Mouse (Mus musculus) neutrophil, adult 5-6 weeks (primary cell): ENCODE measurements around the gene Cnmd. TPM values are rescaled to one million over a fixed set of nuclear protein-coding genes. Genes with fewer than 3 reads are reported as not detected.

Experiments
- ATAC-seq: fragments of 151-379, 151-347 bp; 2 replicates; pipeline ENCODE4 v1.8.0; 2017; ENCODE audit warnings: mild to moderate bottlenecking, moderate TSS enrichment; ENCODE audit not compliant: insufficient number of reproducible peaks, poor library complexity, low FRiP score, severe bottlenecking; ENCODE audit errors: extremely low read depth
- total RNA-seq: library from RNA; stranded (forward); fragments of 200-1000 nt; gene quantifications from 2 replicates; pipeline ENCODE4 v1.2.3, GENCODE M21; 2017

Cnmd gene
- total RNA-seq, 1 experiment from 2014 or later = not detected

DNA sequence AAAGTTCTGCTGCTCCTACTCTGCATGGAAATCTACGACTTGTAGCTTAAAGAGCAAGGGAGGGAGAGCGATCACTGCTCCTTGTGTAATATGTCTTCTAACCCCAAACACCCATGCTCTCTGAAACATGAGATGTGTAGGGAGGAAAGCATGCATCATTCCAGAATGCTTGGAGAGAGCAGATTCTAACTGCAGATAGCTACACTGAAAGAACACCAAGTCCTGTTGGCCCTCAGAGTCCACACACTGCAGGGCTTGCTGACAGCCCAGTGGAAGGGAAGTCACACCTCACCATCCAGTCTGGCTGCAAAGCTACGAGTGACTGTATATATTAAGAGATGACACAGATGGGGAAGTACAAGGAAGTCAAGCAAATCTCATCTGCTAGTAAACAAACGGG, 9.3 kb downstream of the Cnmd start:
- ATAC-seq = no peak

DNA sequence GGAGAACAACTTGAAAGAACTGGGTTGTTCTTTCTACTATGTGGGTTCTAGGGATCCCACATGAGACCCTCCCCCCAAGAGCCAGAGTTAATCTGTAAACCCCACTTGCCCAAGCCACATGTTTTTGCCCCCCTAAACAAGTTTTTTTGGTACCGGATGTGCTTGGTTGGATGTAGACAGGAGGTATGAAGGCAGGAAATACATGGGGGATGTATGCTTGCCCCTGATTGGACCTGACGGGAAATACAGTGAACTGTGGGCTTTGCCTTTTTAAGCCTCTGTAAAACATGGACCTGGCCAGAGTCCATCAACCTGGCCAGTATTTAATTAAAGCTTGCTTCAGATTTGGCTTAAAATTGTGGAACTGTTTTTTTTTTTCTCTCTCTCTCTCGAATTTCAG, 12.3 kb downstream of the Cnmd start:
- no peak for ATAC-seq

DNA sequence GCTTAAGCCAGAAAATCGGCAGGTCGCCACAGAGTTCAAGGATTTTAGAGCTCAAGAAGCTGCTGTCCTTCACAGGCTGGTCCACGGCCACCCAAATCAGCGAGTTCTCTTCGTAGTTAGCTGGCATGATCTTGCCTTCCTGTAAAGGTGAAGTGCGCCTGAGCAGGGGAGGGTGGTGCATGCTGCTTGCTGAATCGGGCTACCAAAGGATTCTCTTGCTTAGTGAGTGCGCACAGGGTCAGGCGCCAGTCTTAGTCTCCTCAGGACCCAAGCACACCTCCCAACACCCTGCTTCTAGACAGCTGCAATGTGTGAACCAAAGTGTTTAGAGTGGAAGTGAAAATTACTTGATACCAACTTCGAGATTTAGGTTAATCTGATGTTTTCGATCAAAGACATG, 16.6 kb downstream of the Cnmd start:
- ATAC-seq = no peak

- no peak for ATAC-seq
Measured at GRCm38 (mm10) chr14:79642063-79642462, 19.9 kb downstream of the Cnmd start.

DNA sequence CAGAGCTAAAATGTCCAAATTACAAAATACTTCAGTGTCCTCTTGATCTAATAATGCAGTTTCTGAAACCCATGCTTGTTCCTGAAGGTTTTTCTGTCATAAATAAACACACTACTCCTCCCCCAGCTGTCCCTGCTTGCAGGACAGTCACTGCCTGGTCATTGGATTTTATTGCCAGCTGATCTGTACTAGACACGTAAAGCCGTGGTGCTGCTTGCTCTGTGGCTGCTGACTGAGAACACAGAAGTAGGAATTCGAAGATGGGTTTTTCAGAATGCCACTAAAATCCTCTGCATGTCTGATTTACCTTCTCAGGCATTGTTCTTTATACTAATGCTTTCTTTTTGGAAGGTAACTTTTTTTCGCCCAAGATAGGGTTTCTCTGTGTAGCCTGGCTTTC, 25.2 kb downstream of the Cnmd start:
- no peak for ATAC-seq

DNA sequence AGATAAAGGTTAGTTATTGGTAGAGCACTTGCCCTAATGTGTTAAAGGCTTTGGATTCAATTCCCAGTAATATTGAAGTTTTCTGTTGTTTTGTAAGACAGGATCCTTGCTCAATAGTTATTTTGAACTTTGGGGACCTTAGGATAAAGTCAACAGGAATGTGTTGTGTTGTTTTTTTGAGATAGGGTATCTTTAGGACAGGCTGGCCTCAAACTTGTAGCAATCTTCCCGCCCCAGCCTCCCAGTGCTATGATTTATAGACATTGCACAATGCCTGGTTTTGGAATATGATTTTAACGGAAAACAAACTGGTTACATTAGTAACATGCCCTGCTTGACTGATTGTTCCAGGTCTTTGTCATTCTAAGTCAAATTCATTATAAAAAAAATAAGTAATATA, 28.8 kb downstream of the Cnmd start:
- no peak for ATAC-seq

GRCm38 (mm10) chr14:79632330-79632729, 29.6 kb downstream of the Cnmd start:
- no peak for ATAC-seq

DNA sequence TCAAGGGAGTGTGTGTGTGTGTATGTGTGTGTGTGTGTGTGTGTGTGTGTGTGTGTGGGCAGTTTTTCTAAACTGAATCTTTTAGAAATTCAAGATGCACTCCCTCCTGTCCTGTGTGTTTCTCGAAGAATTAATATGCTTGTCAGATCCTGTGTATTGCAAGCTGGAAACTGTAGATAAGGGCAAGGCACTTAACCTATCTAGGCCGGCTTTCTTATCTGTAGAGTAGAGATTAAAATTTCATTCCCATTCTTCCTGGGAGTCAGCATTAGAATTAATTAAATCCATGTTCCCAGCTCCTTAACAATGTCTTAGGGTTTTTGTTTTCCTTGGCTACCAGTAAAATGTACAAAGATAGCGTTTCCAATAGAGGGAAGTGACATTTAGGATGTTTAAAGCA, 40.8 kb downstream of the Cnmd start:
- ATAC-seq = no peak

- ATAC-seq = no peak
Measured at GRCm38 (mm10) chr14:79619802-79620201, 42.2 kb downstream of the Cnmd start.

GRCm38 (mm10) chr14:79617121-79617828, 44.7 kb downstream of the Cnmd start:
- no peak for ATAC-seq

GRCm38 (mm10) chr14:79608286-79608685, 53.7 kb downstream of the Cnmd start:
- no peak for ATAC-seq

- no peak for ATAC-seq
Measured at GRCm38 (mm10) chr14:79607352-79607751, 54.6 kb downstream of the Cnmd start.

DNA sequence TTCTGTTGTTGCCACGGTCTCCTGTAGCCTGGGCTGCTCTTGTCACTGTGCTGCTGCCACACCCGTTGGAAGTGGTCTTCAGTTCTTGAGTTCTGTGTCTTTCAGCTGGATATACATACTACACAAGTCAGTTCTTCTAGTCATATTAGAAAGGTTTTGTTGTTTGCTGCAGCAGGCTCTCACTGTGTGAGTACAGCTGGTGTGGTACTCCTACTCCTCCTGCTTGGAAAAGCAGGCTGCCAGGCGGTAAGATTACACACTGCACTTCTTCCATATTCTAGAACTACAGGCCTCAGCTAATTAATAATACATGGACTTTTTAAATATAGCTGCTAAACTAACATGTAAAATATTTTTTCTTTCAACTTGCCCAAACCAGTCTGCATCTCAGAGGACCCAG, 55.1 kb downstream of the Cnmd start:
- ATAC-seq = no peak

- ATAC-seq = no peak
Measured at GRCm38 (mm10) chr14:79606392-79606791, 55.6 kb downstream of the Cnmd start.

GRCm38 (mm10) chr14:79605881-79606280, 56.1 kb downstream of the Cnmd start:
- no peak for ATAC-seq

DNA sequence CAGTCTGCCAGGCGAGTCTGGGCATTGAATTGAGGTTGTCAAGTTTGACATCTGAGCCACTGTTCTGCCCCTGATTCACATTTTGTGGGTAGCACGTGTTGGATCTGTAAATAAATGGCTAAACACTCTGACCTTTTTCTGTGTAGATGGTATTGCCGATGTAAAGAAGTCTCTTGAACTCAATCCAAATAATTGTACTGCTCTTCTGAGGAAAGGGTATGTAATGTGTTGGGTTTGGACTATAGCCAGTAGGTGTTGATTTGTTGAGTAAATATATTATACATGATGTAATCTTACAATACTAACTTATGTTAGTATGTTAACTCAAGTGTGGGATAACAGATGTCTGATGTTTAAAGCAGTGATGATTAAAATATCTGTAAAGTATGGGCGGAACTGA, 65.4 kb downstream of the Cnmd start:
- no peak for ATAC-seq

- ATAC-seq = no peak
Measured at GRCm38 (mm10) chr14:79594069-79594468, 67.9 kb downstream of the Cnmd start.

DNA sequence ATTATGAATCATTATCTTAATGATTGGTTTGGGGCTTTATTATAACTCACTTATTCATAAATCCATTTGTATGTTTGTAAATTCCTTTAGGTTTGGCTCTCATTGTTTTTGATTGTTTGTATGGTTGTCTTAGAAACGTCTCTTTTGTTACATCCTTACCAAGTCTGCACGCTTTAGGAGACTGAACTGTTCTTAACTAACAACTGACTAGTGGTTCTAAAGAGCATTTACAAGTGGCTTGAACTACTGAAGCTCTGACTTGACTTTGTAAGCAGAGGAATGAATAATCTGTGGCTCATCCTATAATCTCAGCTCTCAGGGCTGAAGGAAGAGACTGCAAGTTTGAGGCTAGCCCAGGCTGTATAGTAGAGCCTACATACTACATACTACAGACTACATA, 70.4 kb downstream of the Cnmd start:
- ATAC-seq = no peak

DNA sequence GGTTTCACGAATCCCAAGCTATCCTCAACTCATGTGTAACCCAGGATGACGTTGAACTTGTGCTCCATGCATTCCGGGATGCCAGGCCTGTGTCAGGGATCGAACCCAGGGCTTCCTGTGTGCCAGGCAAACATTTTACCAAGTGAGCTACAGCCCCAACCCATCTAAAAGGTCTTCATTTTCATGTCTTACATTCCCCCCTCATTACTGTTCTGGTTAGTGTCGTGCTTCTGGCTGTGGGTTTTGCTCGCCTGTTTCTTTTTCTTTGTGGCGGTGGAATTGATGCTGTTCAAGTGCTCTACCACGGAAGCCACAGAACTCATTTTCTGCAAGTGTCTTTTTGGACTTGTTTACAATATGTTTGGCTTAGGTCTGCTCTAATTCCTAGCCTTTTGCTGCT, 71.1 kb downstream of the Cnmd start:
- no peak for ATAC-seq

DNA sequence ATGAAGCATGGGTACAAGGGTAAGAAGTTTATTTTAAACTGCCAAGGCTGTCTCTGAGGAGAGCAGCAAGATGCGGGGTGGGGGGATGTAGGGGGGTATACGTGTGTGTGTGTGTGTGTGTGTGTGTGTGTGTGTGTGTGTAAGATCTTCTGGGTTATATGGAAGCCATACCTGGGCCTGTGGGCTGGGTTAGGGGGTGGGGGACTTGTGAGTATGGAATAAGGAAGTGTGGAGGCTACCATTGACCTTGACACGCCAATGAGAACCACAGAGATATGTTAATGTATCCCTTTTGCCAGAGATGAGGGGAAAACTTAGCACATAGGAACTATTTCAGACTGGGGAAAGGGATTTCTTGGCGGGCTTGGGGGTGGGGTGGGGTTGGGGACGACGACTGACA, 72.6 kb downstream of the Cnmd start:
- ATAC-seq = no peak

DNA sequence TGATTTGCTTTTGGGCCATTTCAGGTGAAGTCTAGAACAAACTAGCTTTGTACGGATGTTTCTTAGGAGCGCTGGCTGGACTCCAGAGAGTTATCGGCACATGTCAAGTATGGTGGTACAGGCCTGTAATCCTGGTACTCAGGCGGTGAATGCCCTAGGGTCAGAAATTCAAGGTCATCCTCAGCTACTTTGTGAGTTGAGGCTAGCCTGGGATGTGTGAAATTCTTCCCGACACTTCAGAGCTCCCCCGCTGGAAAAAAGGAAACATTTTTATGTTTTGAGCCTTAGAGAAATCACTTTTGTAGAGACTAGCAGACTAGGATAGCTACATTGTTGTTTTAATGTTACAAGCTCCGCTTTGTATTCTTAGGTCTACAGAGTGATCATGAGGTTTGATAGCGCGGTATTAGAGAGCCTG, 73.4 kb downstream of the Cnmd start:
- ATAC-seq = no peak
